Mouse (Mus musculus): Measurements from ENCODE around the gene Irf3.

The Irf3 gene

GRCm38 (mm10) chr7:44974383-44975116, 22.9 kb upstream of the Irf3 start, which contains the start of gene Cpt1c:
TSS of gene Cpt1c (minus strand) at chr7:44974851.
- peak; percentile 40 for DNase-seq (ENCODE audit: low read depth)

GRCm38 (mm10) chr7:44975117-44975419, 22.4 kb upstream of the Irf3 start:
- DNase-seq (ENCODE audit: low read depth): no peak

- no peak for DNase-seq (ENCODE audit: low read depth)
Measured at GRCm38 (mm10) chr7:44978300-44978699, 19.1 kb upstream of the Irf3 start.

DNA sequence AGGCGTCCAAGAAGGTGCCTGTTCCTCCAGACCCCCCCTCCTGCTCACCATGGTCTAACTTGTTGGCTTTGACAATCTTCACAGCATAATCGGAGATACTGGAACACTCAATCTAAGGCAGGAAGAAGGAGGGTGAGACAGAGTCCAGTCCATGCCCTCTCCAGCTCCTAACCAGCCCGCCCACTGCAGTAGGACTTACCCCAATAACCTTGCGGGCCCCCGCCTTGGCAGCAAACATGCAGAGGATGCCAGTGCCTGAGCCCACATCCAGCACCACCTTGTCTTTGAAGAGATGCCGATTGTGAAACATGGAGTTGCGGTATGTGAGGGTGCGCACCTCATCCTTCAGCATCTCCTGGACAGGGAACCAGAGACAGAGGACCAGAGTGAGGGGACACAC, 15.9 kb upstream of the Irf3 start:
- no peak for DNase-seq (ENCODE audit: low read depth)

DNA sequence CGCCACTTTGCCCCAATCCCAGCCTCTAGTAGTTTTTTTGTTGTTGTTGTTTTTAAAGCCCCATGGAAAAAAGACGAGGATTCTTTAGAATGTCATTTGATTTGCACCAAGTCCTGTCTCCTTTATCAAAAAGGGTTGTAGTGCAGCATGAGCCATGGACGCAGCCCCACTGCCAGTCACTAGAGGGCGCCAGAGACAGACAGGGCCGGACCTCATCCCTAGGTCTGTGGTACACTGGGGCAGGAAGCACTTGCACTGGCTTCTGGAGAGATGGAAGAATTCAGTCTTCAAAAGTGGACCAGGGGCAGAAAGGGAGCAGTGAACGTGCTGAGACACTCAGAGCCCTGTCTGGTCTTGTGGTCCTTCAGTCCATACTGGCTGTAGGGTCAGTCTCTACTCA, 14.4 kb upstream of the Irf3 start:
- DNase-seq (ENCODE audit: low read depth): peak; percentile 77

GRCm38 (mm10) chr7:44983944-44984832, 13.3 kb upstream of the Irf3 start:
- DNase-seq (ENCODE audit: low read depth): no peak

DNA sequence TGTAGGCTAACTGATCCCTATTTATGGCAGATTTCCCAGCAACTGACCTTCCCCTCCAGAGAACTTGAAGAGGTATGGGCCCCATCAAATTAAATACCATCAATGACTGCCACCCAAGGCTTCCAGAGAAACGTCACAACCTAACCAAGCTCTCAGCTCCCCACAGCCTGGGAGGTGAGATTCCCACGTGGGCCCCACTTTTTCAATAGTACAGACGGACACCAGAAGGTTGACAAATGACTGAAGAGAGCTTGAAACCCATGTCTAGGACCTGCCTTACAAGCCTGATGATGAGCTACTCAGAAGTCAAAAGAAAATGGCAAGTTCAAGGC, 12.6 kb upstream of the Irf3 start:
- DNase-seq (ENCODE audit: low read depth): no peak

DNA sequence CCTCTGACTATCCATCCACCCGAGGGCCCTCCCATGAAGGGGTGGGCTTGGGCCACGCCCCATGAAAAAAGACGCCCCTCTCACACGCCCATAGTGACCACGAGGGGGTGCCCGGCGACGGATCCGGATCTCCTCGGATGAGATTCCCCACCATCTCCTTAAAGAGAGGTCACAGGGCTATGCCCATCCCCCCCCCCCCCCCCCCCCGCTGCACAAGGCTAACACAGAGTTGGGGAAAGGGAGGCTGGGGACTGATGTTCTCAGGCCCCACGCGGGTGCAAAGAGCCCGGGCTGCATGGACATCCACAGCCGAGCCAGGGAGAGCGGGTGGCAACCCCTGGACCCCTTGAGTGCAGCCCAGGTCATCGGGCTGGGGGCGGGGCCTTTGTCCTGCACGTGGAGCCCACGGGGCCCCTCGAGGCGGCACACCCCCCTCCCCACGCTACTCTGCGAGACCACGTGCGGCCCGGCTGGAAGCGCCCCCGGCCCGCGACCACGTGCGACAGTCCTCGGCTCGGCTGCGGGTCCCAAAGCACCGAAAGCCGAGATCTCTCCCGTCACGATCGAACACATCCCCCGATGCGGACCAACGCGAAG, 11.8 kb upstream of the Irf3 start:
- peak; percentile 60 for DNase-seq (ENCODE audit: low read depth)

DNA sequence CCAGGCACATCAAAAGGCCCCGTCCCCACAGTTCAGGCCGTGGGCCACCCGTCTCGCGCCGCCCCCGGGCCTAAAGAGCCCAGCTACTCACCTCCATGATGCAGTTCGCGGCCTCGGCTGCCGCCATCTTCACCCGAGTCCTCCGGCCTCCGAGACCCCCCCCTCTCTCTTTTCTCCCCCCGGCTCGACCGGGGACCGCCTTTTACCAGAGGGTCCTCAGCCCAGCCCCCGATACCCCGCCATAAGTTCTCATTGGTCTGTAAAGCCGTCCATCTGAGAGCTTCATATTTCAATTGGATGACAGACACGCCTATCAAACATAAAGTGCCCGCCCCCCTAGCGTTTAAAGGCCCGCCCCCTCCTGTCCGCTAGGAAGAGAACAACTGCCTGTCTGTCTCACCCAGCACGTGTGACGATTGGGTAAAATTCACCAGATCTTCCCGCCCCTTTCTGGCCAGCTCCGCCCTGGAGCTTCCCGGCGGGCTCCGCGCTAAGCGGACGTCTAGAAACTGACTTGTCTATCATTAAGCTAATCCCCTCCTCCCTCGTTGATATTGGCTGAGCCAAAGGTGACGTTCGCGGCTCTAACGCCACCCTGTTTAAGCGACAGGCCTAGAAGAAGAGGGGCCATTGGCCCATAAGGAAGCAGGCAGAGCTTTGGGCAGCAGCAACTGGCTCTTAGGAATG, 11.1 kb upstream of the Irf3 start, which contains the start of gene Prmt1:
Gene Prmt1 (minus strand): TSS at position 377 of the 687 bp plus-strand sequence.
- peak; percentile 96 for DNase-seq (ENCODE audit: low read depth)

- DNase-seq (ENCODE audit: low read depth): peak; percentile 28
Measured at GRCm38 (mm10) chr7:44986879-44987718, 10.3 kb upstream of the Irf3 start.

DNA sequence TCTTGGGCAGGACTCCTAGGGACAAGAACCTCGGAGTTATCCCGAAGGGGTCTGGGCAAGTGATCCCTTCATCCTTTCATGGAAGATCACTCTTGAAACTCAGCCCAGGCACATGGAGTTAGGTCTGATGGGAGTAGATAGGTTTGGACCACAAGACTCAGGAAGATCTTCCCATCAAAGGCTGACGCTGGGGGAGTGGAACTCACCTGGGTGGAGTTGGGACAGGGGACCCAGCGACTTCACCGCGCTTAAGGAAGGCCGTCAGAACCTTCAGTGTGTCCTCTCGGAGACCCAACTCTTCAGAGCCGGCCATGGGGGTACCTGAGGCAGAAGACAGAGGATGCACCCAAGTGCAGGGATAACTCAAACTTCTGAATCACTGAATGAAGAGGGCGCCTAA, 776 bp upstream of the Irf3 start:
- DNase-seq (ENCODE audit: low read depth): no peak

- no peak for DNase-seq (ENCODE audit: low read depth)
Measured at GRCm38 (mm10) chr7:44997940-44998428, 536 bp downstream of the Irf3 start.

GRCm38 (mm10) chr7:44998501-44998955, 1.1 kb downstream of the Irf3 start, which contains the start of gene Bcl2l12:
TSS of gene Bcl2l12 (minus strand) at chr7:44998712.
- DNase-seq (ENCODE audit: low read depth): no peak

DNA sequence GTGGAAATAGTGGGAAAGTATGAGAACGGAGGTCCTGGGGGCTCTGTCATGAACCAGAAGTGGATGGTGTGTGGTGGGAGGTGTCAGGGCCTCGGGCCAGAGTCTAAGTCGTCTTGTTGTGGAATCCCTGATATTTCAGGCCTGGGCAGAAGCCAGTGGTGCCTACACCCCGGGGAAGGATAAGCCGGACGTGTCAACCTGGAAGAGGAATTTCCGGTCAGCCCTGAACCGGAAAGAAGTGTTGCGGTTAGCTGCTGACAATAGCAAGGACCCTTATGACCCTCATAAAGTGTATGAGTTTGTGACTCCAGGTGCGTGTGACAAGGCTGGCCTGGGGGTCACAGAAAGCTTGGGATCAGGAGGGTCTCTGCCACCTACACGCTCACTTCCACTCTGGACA, 2.3 kb downstream of the Irf3 start:
- no peak for DNase-seq (ENCODE audit: low read depth)

- DNase-seq (ENCODE audit: low read depth): no peak
Measured at GRCm38 (mm10) chr7:45000539-45001114, 3.2 kb downstream of the Irf3 start.

DNA sequence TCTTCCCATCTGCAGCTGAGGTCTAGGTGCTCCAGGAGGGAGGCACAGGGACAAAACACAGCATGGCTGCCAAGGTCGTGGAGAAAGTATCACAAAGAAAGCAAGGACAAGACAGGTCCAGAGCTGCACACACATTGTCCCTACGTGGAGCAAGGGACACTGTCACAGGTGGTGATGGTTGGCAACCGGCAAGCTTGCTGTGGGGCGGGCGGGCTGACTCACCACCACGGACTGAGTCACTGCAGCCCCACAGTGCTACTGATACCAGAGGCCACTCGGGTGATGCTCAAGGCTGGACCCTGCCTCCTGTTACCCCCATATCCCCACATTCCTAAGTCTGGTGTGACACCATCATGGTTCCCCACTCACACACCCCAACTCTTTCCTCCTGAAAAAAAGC, 5.0 kb downstream of the Irf3 start:
- DNase-seq (ENCODE audit: low read depth): no peak

DNA sequence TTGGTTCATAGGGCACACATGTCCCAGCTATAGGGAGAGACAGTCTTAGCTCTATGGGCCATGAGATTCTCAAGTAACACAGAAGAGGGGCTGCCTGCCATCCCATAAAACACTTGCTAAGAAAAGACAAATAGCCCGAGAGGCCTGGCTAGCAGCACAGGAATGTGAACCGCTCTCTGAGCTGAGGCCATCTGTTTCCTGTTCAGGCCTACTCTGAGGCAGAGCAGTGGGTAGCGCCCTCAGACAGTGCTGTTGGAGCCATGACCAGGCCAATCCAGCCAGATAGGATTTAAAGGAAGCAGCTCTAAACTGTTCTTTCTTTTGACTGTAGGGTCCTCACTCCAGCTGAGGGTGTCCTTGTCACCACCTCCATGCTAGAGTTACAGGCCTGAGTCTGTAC, 7.1 kb downstream of the Irf3 start:
- DNase-seq (ENCODE audit: low read depth): no peak

DNA sequence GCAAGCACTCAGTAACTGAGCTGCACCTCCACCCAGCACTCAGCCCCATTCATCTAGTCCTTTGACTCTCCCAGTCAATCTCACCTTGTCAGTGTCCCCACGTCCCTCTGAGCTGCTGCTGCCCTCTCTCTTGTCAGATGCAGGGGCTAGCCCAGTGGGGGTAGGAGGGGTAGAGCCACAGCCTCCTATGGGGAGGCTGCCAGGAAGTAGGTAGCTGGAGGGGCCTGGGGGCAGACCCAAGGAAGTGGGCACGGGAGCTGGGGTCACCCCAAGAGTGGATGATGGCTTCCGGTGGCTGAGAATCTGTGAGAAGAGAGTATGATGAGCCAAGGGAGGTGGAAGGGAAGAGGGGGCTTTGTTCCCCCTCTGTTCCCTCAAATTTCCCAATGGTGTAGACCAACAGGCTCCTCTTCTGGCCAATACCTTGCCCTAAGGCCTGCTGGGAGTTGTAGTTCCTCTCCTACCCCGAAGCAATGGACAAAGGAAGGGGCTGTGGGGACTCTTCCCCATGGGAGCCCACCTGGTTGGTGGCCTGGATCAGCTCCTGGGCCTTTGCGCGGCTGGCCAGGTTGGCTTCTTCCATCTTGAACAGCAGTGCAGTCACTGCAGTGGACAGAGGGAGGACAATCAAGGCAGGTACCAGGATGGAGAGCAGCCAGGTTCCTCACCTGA, 8.0 kb downstream of the Irf3 start:
- no peak for DNase-seq (ENCODE audit: low read depth)

DNA sequence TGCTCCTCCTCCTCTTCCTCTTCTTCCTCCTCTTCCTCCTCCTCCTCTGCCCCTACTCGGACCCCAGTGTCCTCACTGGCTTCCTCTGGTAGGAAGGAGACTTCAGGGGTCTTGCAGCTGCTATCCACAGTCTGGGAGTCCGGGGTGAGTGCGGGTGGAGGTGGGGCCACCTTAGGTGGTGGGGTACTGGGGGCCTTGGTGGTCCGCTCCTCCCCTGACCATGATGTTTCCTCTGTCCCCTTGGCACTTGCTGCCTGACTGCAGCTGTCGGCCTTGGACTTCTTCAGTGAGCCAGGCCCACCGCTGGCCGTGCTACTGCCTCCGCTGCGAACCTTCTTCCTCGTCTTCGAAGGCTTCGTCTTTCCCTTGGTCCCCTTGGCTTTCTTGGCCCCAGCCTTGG, 9.1 kb downstream of the Irf3 start:
- DNase-seq (ENCODE audit: low read depth): no peak

- DNase-seq (ENCODE audit: low read depth): no peak
Measured at GRCm38 (mm10) chr7:45007141-45007540, 9.7 kb downstream of the Irf3 start.

Measured in c-Kit-positive CD71-negative TER-119-negative erythroid progenitor cells, embryonic 14.5 days (primary cell).